Mouse (Mus musculus) neural tube, embryonic 11.5 days (tissue): ENCODE measurements at regions not wholly inside any gene's neighbourhood (a gene's known extent, or its start where the extent isn't known, plus 50 kb on each side); places are given as distances from the start of the nearest gene placed in this dataset.
A peak's percentile ranks its signal among the peaks of the same experiment; 100 is the strongest.

ENCODE experiments used
- ATAC-seq: fragments of 200-750 bp; cut with Nextera tagmentation; 2 replicates; pipeline ENCODE4 v1.8.0; 2017; ENCODE audit warnings: moderate number of reproducible peaks, mild to moderate bottlenecking, moderate TSS enrichment, moderate library complexity; ENCODE audit not compliant: insufficient read depth, low FRiP score, low TSS enrichment
- DNase-seq: peaks from one replicate; pipeline ENCODE4 v3.0.0-alpha.2; 2015; ENCODE audit warnings: low spot score
- H3K27ac ChIP-seq: fragments of 300-500 bp; sonication (generic); 2 replicates; pipeline ENCODE4 v1.5.1; 2014; ENCODE audit warnings: low read depth, mild to moderate bottlenecking, low read length
- H3K27me3 ChIP-seq: fragments of 300-500 bp; sonication (generic); 2 replicates; pipeline ENCODE4 v1.6.1; 2014; ENCODE audit warnings: mild to moderate bottlenecking, low read length, mixed read lengths; ENCODE audit not compliant: control insufficient read depth, insufficient read depth
- H3K36me3 ChIP-seq: fragments of 300-500 bp; sonication (generic); 2 replicates; pipeline ENCODE4 v1.6.1; 2014; ENCODE audit warnings: mild to moderate bottlenecking, low read length, moderate library complexity, mixed read lengths; ENCODE audit not compliant: control insufficient read depth, insufficient read depth
- H3K4me1 ChIP-seq: fragments of 300-500 bp; sonication (generic); 2 replicates; pipeline ENCODE4 v1.6.1; 2014; ENCODE audit warnings: low read length, mixed read lengths; ENCODE audit not compliant: control insufficient read depth, insufficient read depth
- H3K4me2 ChIP-seq: fragments of 300-500 bp; sonication (generic); 2 replicates; pipeline ENCODE4 v1.6.1; 2014; ENCODE audit warnings: low read depth, mild to moderate bottlenecking, moderate library complexity
- H3K4me3 ChIP-seq: fragments of 300-500 bp; sonication (generic); 2 replicates; pipeline ENCODE4 v1.5.1; 2014; ENCODE audit warnings: low read depth, low read length
- H3K9ac ChIP-seq: fragments of 300-500 bp; sonication (generic); 2 replicates; pipeline ENCODE4 v1.6.1; 2014; ENCODE audit warnings: mild to moderate bottlenecking, low read length
- H3K9me3 ChIP-seq: fragments of 300-500 bp; sonication (generic); 2 replicates; pipeline ENCODE4 v1.6.1; 2016; ENCODE audit warnings: low read length; ENCODE audit not compliant: control insufficient read depth
- WGBS: fragments of 180-500 bp; shearing (Covaris S2); extraction: QIAGEN DNeasy Blood & Tissue Kit; methylation state at CpG from one replicate; pipeline ENCODE4 v1.1.7; 2014; 5-methylcytosine and 5-hydroxymethylcytosine counted together

DNA sequence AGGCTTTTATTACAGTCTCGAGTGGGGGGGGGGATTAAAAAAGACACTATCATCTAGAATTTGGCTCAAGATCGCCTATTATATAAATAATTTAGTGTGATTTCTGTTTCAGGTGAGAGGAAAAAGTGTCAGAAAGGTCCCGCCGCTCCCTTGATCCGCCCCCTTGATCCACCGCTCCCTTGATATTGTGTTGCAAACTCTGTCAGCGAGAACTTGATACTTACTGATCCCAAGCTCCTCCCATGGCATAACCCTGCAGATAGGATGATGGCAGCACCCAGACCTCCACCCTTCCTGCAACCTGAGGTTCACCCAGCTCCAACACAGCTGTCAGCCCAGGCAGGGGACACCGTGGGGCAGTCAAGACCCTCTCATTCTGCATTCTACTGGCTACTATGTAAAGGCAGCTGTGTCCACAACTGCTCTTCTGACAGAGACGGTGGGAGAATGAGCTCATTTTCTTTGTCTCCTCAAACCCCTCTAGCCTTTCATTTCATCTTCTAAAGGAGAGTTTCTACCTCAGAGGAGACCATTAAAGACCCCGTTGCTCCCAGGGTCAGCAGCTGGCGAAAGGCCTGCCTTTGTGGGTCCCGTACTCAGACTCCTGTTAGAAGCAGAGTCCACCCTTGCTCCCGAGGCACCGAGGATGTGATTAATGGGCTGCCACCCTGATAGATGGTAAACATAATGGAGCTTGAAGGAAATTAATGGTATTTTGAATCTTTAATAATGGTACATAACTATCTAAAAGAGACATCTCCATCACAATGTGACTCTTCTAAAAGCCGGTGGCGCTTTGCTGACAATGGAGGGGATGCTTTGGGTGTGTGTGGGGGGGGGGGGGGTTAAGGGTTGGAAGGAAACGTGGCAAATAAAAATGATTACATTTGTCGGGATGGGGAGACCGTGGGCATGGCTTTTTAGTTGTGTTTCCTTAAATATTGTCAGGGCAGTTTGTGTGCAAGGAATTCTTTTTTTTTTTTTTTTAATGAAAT is 58.7 kb upstream of the Cops8 start:
- Histone ChIP-seq H3K27me3 (no peaks in the 10 kb centered on the region), H3K9me3 (0 out of 2 replicates have a peak, but pooled peaks cover 7% of the 10 kb centered on the region), H3K27ac (peak overlapping the region; percentile 42; the same call in 1 of the 2 replicates), H3K9ac (no peak overlapping the region), H3K36me3 (no peaks in the 10 kb centered on the region), H3K4me2 (no peak overlapping the region), H3K4me1 (peaks cover 7% of the 10 kb centered on the region; the same call in 1 of the 2 replicates), H3K4me3 (no peak overlapping the region)
- DNase-seq (peak; percentile 70), ATAC-seq (peak; percentile 65)
- WGBS = 20% methylated on average over 19 of the region's 19 CpGs

DNA sequence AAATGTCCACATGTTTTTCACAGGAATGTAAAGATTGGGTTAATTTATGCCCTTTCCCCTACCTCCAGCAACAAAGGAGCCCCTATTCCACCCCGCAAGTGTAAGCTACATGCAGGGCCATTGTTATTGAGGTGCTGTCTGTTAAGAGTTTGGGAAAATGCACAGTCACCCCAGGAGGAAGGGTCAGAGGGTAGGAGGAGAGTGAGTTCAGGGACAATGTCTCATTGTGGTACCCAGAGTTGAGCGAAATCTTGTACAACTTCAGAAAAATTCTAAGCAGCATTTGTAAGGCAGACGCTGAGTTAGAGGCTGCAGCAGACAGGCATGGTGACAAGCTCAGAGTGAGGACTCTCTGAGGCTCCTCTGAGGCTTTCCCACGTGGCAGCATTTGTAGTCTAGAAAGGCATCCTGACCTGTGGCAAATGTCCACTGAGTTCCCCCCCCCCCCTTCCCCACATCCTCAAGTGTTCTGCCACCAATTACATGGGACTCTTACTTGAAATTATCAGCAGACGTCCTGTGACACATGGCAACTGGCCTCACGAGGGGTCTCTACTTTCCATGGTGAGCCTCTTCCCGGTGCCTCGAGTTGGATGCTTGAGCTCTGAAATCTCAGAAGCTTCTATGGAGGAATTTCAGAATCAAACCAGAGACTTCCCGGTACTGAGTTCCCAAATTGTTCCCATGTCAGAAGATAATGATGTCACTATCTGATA is 57.8 kb upstream of the Cops8 start:
- Histone ChIP-seq H3K27ac (peak overlapping the region; percentile 66; the same call in 1 of the 2 replicates), H3K4me2 (no peak overlapping the region), H3K9ac (no peak overlapping the region), H3K36me3 (no peaks in the 10 kb centered on the region), H3K27me3 (no peaks in the 10 kb centered on the region), H3K4me3 (no peak overlapping the region), H3K9me3 (0 out of 2 replicates have a peak, but pooled peaks cover 7% of the 10 kb centered on the region), H3K4me1 (peaks cover 7% of the 10 kb centered on the region; the same call in 1 of the 2 replicates)
- WGBS = 27% methylated on average over 9 of the region's 9 CpGs
- DNase-seq (peak; percentile 67), ATAC-seq (peak; percentile 45; the same call in 1 of the 2 replicates)

DNA sequence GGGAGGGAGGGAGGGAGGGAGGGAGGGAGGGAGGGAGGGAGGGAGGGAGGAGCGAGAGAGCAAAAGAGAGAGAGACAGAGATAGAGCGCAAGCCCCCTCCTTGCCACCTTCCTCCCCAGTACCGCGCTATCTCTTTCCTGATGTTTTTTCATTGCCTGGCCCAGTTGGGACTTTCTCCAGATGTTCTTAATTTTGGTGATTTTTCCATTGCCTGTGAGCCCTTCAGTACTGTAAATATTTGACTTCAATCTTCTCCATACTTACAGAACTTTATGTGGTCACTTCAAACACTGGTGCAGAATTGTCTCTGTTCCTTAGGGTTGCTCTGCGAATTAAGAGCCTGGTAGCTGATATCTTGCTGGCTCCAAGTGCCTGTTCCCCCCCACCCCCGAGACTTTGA is 50.1 kb upstream of the Cops8 start:
- H3K4me2 ChIP-seq = no peak overlapping the region
- H3K4me1 ChIP-seq = no peaks in the 10 kb centered on the region
- 77% methylated on average over 5 of the region's 6 CpGs for WGBS
- H3K9ac ChIP-seq = no peak overlapping the region
- H3K27ac ChIP-seq = no peak overlapping the region
- no peak for DNase-seq
- no peaks in the 10 kb centered on the region for H3K9me3 ChIP-seq
- H3K4me3 ChIP-seq = no peak overlapping the region
- no peak for ATAC-seq
- H3K36me3 ChIP-seq = no peaks in the 10 kb centered on the region
- H3K27me3 ChIP-seq = no peaks in the 10 kb centered on the region
